Mouse (Mus musculus) spleen, adult 2 months (tissue): ENCODE measurements around the gene Doc2b. TPM values are rescaled to one million over a fixed set of nuclear protein-coding genes. Genes with fewer than 3 reads are reported as not detected.

Source experiments
- DNase-seq, 2 experiments: peaks; one replicate each; pipeline versions ENCODE4 v3.0.0 to v3.0.0-alpha.2; 2012 to 2021; ENCODE audit warnings: low spot score in 2 of 2, low read depth in 1 of 2
- H3K27ac ChIP-seq: fragments of 200-500 bp; 2 replicates; pipeline ENCODE4 v1.5.1; 2012; ENCODE audit warnings: low read length, inconsistent platforms; ENCODE audit not compliant: insufficient read depth
- H3K27me3 ChIP-seq: fragments of 200-500 bp; 2 replicates; pipeline ENCODE4 v1.6.1; 2012; ENCODE audit warnings: mild to moderate bottlenecking, moderate library complexity, low read length, inconsistent platforms; ENCODE audit not compliant: control insufficient read depth, insufficient read depth
- H3K36me3 ChIP-seq: fragments of 200-500 bp; 2 replicates; pipeline ENCODE4 v1.6.1; 2012; ENCODE audit warnings: mild to moderate bottlenecking, low read length, inconsistent platforms; ENCODE audit not compliant: control insufficient read depth, insufficient read depth
- H3K4me1 ChIP-seq: fragments of 200-500 bp; 2 replicates; pipeline ENCODE4 v1.6.1; 2011; ENCODE audit warnings: inconsistent platforms; ENCODE audit not compliant: control insufficient read depth, insufficient read depth, insufficient read length
- H3K4me3 ChIP-seq: fragments of 200-500 bp; 2 replicates; pipeline ENCODE4 v1.5.1; 2011; ENCODE audit warnings: mild to moderate bottlenecking, inconsistent platforms; ENCODE audit not compliant: insufficient read depth, insufficient read length; ENCODE audit errors: extremely low read depth
- CTCF ChIP-seq: fragments of 200-500 bp; IDR thresholded peaks from 2 replicates; pipeline ENCODE4 v1.5.1; 2011; ENCODE audit warnings: mild to moderate bottlenecking, inconsistent platforms; ENCODE audit not compliant: insufficient read depth, insufficient read length, insufficient replicate concordance; ENCODE audit errors: extremely low read depth
- POLR2A ChIP-seq: fragments of 200-500 bp; IDR thresholded peaks from 2 replicates; pipeline ENCODE4 v1.6.1; 2011; ENCODE audit warnings: low read depth, low read length, inconsistent platforms
- WGBS: fragments of 180-500 bp; shearing (Covaris S2); methylation state at CpG from one replicate; pipeline ENCODE4 v1.1.7; 2018; 5-methylcytosine and 5-hydroxymethylcytosine counted together
- polyA plus RNA-seq: library from polyadenylated mRNA; depleted of rRNA; stranded (reverse); fragments of >200 nt; gene quantifications from 2 replicates; pipeline ENCODE4 v1.2.3, GENCODE M21; 2012

The Doc2b gene
- polyA plus RNA-seq, 1 experiment: 0.05 TPM

DNA sequence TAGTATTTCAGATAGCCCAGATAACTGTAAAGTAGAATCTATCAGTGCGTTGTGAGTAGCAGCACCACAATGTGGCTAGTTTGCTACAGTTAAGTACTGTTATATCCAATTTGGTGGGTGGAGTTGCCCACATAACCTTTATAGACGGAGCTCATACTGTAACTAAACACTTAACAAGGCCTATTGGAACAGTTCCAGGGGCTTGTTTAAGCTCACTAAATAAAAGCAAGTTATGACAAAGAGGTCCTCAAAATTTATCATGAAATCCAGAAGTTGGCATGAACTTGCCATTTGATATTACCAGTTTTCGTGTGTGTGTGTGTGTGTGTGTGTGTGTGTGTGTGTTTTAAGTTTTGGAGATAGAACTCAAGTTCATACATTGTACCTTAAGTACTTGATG lies 55.6 kb downstream of the Doc2b start:
- peaks cover 1% of the 10 kb centered on the region for H3K36me3 ChIP-seq
- H3K4me1 ChIP-seq: peaks cover 25% of the 10 kb centered on the region
- no peak for TF ChIP-seq POLR2A
- TF ChIP-seq CTCF: no peak
- H3K27me3 ChIP-seq: no peaks in the 10 kb centered on the region
- no peak overlapping the region for H3K4me3 ChIP-seq
- no peak overlapping the region for H3K27ac ChIP-seq
- DNase-seq: no peak
- WGBS: 64% methylated on average over 3 of the region's 3 CpGs

DNA sequence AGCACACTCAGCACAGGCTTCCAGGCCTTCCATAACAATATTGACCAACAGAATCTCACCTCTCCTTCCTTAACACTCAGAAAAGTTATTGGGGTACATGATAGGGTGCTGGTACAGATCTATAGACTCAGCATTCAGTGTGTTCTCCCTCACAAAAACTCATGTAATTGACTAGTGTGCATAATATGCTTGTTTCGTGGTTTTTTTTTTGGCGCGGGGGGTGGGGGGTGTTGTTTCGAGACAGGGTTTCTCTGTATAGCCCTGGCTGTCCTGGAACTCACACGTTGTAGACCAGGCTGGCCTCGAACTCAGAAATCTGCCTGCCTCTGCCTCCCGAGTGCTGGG lies 57.4 kb downstream of the Doc2b start:
- peaks cover 28% of the 10 kb centered on the region for H3K4me1 ChIP-seq
- H3K4me3 ChIP-seq: no peak overlapping the region
- 72% methylated on average over 7 of the region's 7 CpGs for WGBS
- DNase-seq: no peak
- peaks cover 1% of the 10 kb centered on the region; the same call in 1 of the 2 replicates for H3K36me3 ChIP-seq
- no peak for TF ChIP-seq CTCF
- TF ChIP-seq POLR2A: no peak
- H3K27ac ChIP-seq: peak overlapping the region; percentile 25
- no peaks in the 10 kb centered on the region for H3K27me3 ChIP-seq

DNA sequence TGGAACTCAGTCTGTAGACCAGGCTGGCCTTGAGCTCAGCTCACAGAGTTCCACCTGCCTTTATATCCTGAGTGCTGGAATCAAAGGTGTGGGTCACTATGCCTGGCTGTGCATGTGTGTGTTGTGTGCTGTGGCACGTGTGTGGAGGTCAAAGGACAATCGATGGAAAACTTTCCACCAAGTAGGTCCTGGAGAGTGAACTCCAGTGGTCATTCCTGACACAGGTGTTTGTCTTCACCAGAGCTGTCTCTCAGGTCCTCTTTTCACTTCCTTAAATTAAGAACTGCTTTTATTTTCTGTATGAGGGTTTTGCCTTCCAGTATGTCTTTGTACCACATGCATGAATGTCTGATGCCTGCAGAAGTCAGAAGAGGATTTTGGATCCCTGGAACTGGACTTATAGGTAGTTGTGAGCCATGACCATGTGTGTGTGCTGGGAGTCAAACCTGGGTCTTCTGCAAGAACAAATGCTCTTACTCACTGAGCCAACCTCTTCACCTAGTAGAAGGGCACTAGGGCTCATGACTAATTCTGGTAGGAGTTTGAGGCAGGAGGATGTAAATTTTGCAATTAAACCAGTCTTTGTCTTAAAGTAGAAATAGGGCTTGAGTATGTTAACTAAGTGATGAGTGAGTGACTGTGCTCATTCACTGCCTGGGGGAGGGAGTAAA lies 57.9 kb downstream of the Doc2b start:
- no peaks in the 10 kb centered on the region for H3K27me3 ChIP-seq
- TF ChIP-seq POLR2A (no peak), CTCF (no peak)
- peaks cover 28% of the 10 kb centered on the region for H3K4me1 ChIP-seq
- H3K4me3 ChIP-seq: no peak overlapping the region
- peaks cover 1% of the 10 kb centered on the region; the same call in 1 of the 2 replicates for H3K36me3 ChIP-seq
- H3K27ac ChIP-seq: peak overlapping the region; percentile 25
- peak; percentile 17 to 25 for DNase-seq
- 16% methylated on average over 2 of the region's 2 CpGs for WGBS

DNA sequence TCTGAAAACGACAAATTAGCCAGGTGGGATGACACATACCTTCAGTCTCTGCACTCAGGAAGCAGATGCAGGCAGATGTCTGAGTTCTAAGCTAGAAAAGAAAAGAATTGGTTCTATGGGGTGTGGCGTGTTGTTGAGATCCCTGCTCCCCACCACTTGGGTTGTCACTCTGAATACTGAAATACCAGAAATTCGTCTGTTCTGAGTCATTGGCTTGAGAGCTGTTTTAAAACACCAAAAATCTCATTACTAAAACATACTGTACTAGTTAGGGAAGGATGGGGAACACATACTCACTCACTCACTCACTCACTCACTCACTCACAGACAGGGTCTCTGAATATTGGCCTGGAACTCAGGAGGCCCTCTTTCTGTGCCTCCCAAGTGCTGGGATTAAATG lies 58.9 kb downstream of the Doc2b start:
- TF ChIP-seq CTCF (no peak), POLR2A (no peak)
- no peak for DNase-seq
- Histone ChIP-seq H3K4me1 (peaks cover 24% of the 10 kb centered on the region), H3K27ac (peak overlapping the region; percentile 24; the same call in 1 of the 2 replicates), H3K4me3 (no peak overlapping the region), H3K27me3 (no peaks in the 10 kb centered on the region), H3K36me3 (0 out of 2 replicates have a peak, but pooled peaks cover 1% of the 10 kb centered on the region)
- WGBS: 31% methylated on average over 3 of the region's 3 CpGs

DNA sequence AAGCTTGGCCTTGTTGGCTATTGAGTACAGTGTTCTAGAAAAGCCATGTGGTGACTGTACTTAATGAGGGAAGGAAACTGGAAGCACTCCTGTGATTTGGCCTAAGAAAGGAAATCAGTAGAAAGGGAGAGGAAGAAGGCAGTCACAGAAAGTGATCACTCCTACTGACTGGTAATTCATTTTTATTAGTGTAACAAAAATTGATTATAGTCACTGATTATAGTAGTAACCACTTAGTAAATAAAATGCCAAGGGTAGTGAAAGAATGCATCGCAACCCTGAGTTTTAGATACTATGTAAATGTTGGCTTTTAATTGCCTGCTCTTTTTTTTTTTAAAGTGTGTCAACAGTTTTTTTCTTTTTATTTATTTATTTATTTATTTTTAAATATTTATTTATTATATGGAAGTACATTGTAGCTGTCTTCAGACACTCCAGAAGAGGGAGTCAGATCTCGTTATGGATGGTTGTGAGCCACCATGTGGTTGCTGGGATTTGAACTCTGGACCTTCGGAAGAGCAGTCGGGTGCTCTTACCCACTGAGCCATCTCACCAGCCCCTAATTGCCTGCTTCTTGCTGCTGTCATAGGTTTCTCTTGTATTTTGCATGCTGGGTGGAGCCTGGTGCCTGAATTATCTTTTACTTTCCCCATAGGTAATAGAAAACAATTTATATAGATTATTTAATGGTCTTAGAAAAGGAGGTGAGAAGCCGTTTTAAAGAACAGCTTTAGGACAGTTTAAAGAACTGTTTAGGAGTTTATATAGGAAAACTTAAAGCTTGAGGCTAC lies 60.2 kb downstream of the Doc2b start:
- Histone ChIP-seq H3K27ac (no peak overlapping the region), H3K4me1 (peaks cover 22% of the 10 kb centered on the region), H3K27me3 (no peaks in the 10 kb centered on the region), H3K36me3 (0 out of 2 replicates have a peak, but pooled peaks cover 1% of the 10 kb centered on the region), H3K4me3 (no peak overlapping the region)
- DNase-seq: no peak
- WGBS: 78% methylated on average over 5 of the region's 5 CpGs
- TF ChIP-seq CTCF (no peak), POLR2A (no peak)

DNA sequence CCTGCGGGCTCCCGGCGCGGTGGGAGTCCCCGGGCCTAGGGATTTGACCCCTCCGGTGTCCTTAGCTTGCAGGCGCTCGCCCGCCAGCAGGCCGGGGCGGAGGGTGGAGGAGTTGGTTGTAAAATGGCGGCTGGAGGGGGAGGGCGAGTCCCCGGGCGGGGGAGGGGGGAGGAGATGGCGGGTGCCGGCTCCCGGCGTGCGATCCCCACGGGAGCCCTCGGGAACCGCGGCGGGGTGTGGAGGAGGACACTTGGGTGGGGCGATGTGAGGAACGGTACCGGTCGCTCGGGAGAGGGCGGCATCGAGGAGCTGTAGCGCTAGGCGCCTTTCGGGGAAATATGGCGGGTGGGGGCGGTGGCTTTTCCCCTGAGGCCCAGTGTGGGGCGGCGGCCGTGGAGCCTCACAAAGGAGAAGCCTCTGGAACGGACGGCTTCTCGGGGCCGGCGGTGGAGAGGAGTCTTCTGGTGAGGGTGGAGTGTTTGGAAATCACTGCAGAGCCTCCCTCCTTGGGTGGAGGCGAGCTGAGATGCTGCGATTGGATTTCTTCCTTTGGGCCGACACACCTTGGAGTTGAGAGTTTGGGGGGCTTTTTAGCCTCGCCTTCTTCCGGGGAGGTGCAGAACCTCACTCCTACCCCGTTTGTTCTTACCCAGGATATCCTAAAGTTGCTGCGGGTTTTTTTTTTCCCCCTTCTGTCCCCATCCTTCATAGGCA lies 62.5 kb downstream of the Doc2b start:
- Histone ChIP-seq H3K4me3 (peak overlapping the region; percentile 89), H3K27ac (peak overlapping the region; percentile 99), H3K4me1 (peaks cover 14% of the 10 kb centered on the region), H3K36me3 (no peaks in the 10 kb centered on the region), H3K27me3 (no peaks in the 10 kb centered on the region)
- DNase-seq: peak; percentile 17 to 56
- TF ChIP-seq CTCF (no peak), POLR2A (no peak)
- WGBS: 1% methylated on average over 46 of the region's 52 CpGs
